Mouse (Mus musculus) bone marrow, adult 2 months (tissue): ENCODE data around the gene Opn4. TPM values are rescaled to one million over a fixed set of nuclear protein-coding genes. Genes with fewer than 3 reads are reported as not detected.

Experiments
- H3K27ac ChIP-seq: fragments of 200-500 bp; 2 replicates; pipeline ENCODE4 v1.5.1; 2012; ENCODE audit warnings: low read depth, mild to moderate bottlenecking, control low read depth, inconsistent platforms, low read length; ENCODE audit not compliant: control insufficient read depth, poor library complexity, insufficient read depth
- H3K4me1 ChIP-seq: fragments of 200-500 bp; 2 replicates; pipeline ENCODE4 v1.6.1; 2011; ENCODE audit warnings: low read length; ENCODE audit not compliant: control insufficient read depth, insufficient read depth
- H3K4me3 ChIP-seq: fragments of 200-500 bp; replicated peaks from 2 replicates; pipeline ENCODE3; 2011; ENCODE audit warnings: mild to moderate bottlenecking, low read depth, low read length, control low read depth; ENCODE audit not compliant: control insufficient read depth
- CTCF ChIP-seq: fragments of 200-500 bp; IDR thresholded peaks from 2 replicates; pipeline ENCODE4 v1.5.1; 2011; ENCODE audit warnings: low read length, control low read depth; ENCODE audit not compliant: control insufficient read depth, insufficient read depth
- POLR2A ChIP-seq: fragments of 200-500 bp; IDR thresholded peaks from 2 replicates; pipeline ENCODE4 v1.6.1; 2011; ENCODE audit warnings: low read depth, mild to moderate bottlenecking, control low read depth, low read length, borderline replicate concordance; ENCODE audit not compliant: control insufficient read depth
- WGBS: fragments of 180-500 bp; shearing (Covaris S2); methylation state at CpG from one replicate; pipeline ENCODE4 v1.1.7; 2018; 5-methylcytosine and 5-hydroxymethylcytosine counted together
- polyA plus RNA-seq: library from polyadenylated mRNA; stranded (reverse); fragments of >200 nt; gene quantifications from 2 replicates; pipeline ENCODE4 v1.2.4, GENCODE M21; 2011; ENCODE audit warnings: low replicate concordance; ENCODE audit not compliant: missing spikeins, insufficient read depth, insufficient read length

Gene Opn4
- not detected in 2 replicates for polyA plus RNA-seq

DNA sequence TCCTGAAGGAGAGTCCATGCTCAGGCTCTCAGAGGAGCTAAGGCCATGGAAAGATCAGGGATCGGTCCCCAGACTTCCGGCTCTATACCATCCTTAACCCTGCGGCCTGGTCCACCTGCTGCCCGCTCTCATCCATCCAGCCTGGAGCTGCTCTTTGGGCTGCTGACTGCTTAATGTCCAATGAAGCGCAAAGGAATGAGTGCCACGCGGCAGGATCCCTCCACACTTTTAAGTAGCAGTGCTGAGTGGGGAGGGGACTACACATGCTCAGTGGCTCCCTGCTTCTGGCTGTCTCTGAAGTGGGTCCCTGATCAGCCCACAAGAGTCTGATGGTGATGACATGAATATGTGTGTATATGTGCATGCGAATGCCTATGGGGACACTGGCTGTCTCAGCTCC lies at the start of gene Opn4:
Opn4 (minus strand) TSS at position 202 of the 400 bp plus-strand sequence.
- H3K4me3 ChIP-seq: no peak within 1 kb of the TSS
- no peak for TF ChIP-seq POLR2A
- TF ChIP-seq CTCF: no peak
- H3K27ac ChIP-seq: no peak within 1 kb of the TSS
- WGBS: 88% methylated on average over 8 of the region's 8 CpGs
- no peaks in the 10 kb centered on the region for H3K4me1 ChIP-seq

DNA sequence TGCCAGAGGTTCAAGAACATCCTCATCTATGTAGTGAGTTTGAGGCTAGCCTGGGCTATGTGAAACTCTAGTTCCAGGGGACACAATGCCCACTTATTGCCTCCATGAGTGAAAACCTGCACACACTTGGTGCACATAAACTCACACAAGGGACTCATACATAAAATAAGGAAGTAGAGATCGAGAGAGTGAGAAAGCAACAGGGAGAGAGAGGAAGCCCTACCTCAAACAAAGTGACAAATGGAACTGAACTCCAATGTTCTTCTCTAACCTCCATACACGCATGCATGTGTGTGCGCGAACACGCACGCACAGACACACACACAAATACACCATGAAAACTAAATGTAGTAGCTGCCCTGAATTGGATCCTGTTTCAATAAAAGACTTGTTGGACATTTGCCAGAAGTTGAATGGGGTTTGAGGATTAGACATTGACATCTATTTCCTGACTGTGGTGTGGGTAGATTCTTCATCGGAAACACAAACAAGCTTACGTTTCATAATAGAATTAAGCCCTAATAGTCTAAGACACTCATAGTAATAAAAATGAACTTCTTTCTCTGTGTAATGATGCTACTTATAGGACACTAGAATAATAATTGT lies 48.0 kb upstream of the Opn4 start:
- 50% methylated on average over 8 of the region's 8 CpGs for WGBS
- no peak for TF ChIP-seq POLR2A
- no peak for TF ChIP-seq CTCF
- Histone ChIP-seq H3K27ac (no peak overlapping the region), H3K4me3 (no peak overlapping the region), H3K4me1 (no peaks in the 10 kb centered on the region)

DNA sequence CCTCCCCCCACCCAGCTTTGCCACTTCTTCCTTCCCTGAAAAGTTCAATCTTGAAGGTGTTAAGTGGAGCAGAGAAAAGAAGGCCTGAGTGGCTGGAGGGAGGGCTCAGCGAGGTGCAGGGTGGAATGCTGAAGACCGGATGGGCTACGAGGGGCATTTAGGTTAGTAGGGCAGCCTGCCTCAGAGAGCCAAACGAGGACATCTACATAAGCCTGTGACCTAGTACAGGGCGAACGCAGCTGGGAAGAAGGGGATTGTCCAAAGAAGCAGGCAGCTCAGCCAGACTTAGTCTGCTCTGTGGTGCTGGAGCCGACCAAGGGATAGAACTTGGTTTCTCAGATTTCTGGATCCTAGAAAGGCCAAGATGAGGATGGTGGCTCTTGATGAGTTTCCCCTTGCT lies 44.2 kb upstream of the Opn4 start:
- TF ChIP-seq POLR2A: no peak
- TF ChIP-seq CTCF: no peak
- 84% methylated on average over 7 of the region's 7 CpGs for WGBS
- Histone ChIP-seq H3K4me3 (no peak overlapping the region), H3K4me1 (no peaks in the 10 kb centered on the region), H3K27ac (no peak overlapping the region)

DNA sequence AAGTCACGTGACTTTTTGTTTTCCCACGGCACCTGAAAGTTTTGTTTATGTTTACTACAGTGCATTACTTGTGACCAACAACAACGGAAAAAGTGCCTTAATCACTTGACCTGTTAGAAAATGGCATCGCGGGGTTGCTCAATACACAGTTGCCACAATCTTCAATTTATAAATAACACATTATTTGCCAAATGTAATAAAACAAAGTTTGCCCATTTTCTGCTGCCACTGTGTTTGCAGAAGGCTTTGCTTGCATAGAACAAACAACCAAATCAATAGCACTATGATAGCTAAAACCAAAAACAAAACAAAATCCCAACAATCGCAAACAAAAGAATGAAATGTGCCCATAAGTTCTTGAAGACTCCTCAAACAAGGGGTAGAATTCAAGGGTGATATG lies 35.8 kb upstream of the Opn4 start:
- WGBS: 83% methylated on average over 6 of the region's 6 CpGs

DNA sequence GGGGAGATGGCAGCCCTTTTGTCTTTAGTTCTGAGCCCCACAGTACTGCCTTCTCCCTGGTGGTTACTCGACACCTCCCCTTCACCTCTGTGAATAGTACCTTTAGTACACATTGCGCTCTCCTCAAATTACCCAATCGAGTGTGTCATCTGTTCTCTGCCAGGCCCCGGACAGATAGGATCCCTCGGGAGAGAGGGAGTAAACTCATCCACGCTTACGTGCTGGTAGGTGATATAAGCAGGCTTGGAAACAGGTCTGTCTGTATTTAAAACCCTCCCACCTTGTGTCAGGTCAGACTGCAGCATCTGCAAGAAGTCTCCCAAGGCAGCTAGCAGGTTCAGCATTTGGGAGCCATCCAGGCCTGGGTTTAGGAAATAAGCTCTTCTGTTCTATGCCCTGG lies 35.2 kb upstream of the Opn4 start:
- H3K4me3 ChIP-seq: no peak overlapping the region
- TF ChIP-seq CTCF: no peak
- no peak for TF ChIP-seq POLR2A
- no peak overlapping the region for H3K27ac ChIP-seq
- peaks cover 1% of the 10 kb centered on the region; the same call in 1 of the 2 replicates for H3K4me1 ChIP-seq
- 71% methylated on average over 7 of the region's 7 CpGs for WGBS

More for the DNA sequence above, 35.8 kb upstream of the Opn4 start:
- no peak overlapping the region for H3K27ac ChIP-seq
- peaks cover 1% of the 10 kb centered on the region; the same call in 1 of the 2 replicates for H3K4me1 ChIP-seq
- no peak overlapping the region for H3K4me3 ChIP-seq
- no peak for TF ChIP-seq CTCF
- no peak for TF ChIP-seq POLR2A

DNA sequence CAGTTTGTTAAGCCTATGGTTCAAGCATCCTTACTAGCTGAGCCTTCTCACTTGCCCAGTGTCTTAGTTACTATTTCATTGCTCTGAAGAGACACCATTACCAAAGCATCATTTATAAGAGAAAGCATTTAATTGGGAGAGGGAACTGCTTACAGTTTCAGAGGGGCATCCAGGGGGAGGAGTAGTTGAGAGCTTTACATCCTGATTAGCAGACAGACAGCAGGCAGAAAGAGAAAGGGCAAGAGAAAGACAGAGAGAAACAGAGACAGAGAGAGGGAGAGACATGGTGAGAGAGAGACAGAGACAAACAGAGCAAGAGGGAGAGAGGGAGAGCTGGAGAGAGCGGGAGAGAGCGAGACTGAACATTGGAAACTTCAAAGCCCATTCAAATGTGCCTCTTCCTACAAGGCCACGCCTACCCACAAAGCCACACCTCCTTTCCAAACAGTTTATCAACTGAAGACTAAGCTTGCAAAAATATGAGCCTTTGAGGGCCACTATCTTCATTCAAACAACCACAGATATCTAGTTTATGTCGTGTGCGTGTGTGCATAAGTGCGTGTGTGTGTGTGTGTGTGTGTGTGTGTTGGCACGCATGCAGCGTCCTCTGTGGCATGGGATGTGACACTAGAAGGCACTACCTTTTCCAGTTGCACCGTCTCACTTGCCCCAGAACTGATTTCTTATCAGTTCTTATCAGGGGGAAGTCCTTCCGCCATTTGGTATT lies 32.9 kb upstream of the Opn4 start:
- H3K4me3 ChIP-seq: peak overlapping the region; percentile 59
- H3K27ac ChIP-seq: no peak overlapping the region; the same call in 1 of the 2 replicates
- peaks cover 1% of the 10 kb centered on the region; the same call in 1 of the 2 replicates for H3K4me1 ChIP-seq
- TF ChIP-seq CTCF (no peak), POLR2A (no peak)
- 54% methylated on average over 10 of the region's 10 CpGs for WGBS

DNA sequence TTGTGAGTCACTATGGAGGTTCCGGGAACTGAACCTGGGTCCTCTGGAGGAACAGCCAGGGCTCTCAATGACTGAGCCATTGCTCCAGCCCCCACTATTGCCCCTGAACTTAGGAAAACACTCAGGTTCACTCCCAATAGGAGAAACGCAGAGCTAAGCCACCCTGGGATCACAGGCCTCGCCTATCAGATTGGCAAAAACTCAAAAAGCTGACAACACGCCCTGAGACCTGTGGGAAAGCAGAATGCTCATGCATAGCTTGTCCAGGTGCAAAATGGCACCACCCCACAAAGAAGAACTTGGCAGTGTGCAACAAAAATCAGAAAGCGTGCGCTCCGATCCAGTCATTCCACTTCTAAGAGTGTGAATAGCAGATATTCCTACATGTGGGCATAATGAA lies 26.9 kb upstream of the Opn4 start:
- TF ChIP-seq CTCF (no peak), POLR2A (no peak)

DNA sequence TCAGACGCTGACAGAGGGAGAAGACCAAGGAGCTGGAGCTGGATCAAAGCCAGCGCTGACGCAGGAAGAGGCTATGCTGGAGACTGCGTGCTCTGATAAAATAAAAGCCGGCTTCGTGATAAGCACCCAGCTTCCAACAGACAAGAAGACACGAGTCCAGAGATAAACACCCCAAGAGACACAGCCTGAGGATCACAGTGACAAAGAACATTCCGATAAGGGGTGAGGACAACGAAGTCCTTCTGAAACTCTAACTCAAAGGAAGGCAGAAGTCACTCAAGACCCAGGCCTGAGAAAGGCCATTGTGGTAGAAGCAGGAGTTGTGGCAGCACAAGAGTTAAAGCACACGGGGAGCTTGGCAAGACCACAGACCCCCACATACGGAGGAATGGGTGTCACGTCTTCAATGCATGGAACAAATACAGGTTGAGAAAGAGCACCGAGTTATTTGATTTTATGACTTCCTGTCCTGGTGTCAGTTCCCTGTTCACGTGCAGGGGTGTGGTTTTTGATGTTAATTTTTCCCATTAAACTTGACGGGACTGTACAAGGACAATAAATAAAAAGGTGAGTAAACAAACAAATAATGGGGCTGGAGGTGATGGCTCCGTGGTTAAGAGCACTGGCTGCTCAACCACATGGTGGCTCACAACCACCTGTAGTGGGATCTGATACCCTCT lies 23.7 kb upstream of the Opn4 start:
- peak overlapping the region; percentile 29 for H3K4me3 ChIP-seq
- H3K27ac ChIP-seq: peak overlapping the region; percentile 83
- H3K4me1 ChIP-seq: no peaks in the 10 kb centered on the region; the same call in 1 of the 2 replicates
- WGBS: 40% methylated on average over 16 of the region's 16 CpGs
- TF ChIP-seq POLR2A (no peak), CTCF (no peak)

More for the DNA sequence above, 26.9 kb upstream of the Opn4 start:
- Histone ChIP-seq H3K4me1 (no peaks in the 10 kb centered on the region; the same call in 1 of the 2 replicates), H3K4me3 (no peak overlapping the region), H3K27ac (no peak overlapping the region)
- 61% methylated on average over 7 of the region's 7 CpGs for WGBS
